Mouse (Mus musculus) gonadal fat pad, adult 2 months (tissue): ENCODE measurements around the gene Ppm1n. TPM values are rescaled to one million over a fixed set of nuclear protein-coding genes. Genes with fewer than 3 reads are reported as not detected.

ENCODE experiments used
- DNase-seq: peaks from one replicate; pipeline ENCODE4 v3.0.0-alpha.2; 2012; ENCODE audit warnings: low read depth
- polyA plus RNA-seq: library from polyadenylated mRNA; depleted of rRNA; stranded (reverse); fragments of >200 nt; gene quantifications from 2 replicates; pipeline ENCODE4 v1.2.3, GENCODE M21; 2012; rRNA removed

Gene Ppm1n
- polyA plus RNA-seq: not detected in 2 replicates

- no peak for DNase-seq
These were observed at the start of gene Ppm1n for GRCm38 (mm10) chr7:19279581-19280114. Gene Ppm1n (minus strand): TSS chr7:19280064.

- no peak for DNase-seq
These were observed 48.6 kb upstream of the Ppm1n start for GRCm38 (mm10) chr7:19328425-19328824.

GRCm38 (mm10) chr7:19327782-19328181 is 47.9 kb upstream of the Ppm1n start:
- no peak for DNase-seq

- DNase-seq: no peak
These were observed 47.3 kb upstream of the Ppm1n start for GRCm38 (mm10) chr7:19327128-19327527.

- no peak for DNase-seq
These were observed 46.5 kb upstream of the Ppm1n start for GRCm38 (mm10) chr7:19326359-19326758.

GRCm38 (mm10) chr7:19325262-19326199 is 45.7 kb upstream of the Ppm1n start:
- DNase-seq: no peak

GRCm38 (mm10) chr7:19324221-19324620 is 44.4 kb upstream of the Ppm1n start:
- no peak for DNase-seq

- DNase-seq: no peak
These were observed 42.6 kb upstream of the Ppm1n start for GRCm38 (mm10) chr7:19322489-19322888.

- DNase-seq: no peak
These were observed 41.6 kb upstream of the Ppm1n start for GRCm38 (mm10) chr7:19321464-19321863.

GRCm38 (mm10) chr7:19320637-19321036 is 40.8 kb upstream of the Ppm1n start:
- DNase-seq: no peak

- DNase-seq: no peak
These were observed 40.0 kb upstream of the Ppm1n start for GRCm38 (mm10) chr7:19319906-19320305.

- DNase-seq: no peak
These were observed 39.6 kb upstream of the Ppm1n start for GRCm38 (mm10) chr7:19319458-19319857.

- DNase-seq: no peak
These were observed 38.8 kb upstream of the Ppm1n start for GRCm38 (mm10) chr7:19318676-19319075.

GRCm38 (mm10) chr7:19318201-19318600 is 38.3 kb upstream of the Ppm1n start:
- DNase-seq: no peak

GRCm38 (mm10) chr7:19316451-19317161 is 36.7 kb upstream of the Ppm1n start:
- DNase-seq: no peak

- DNase-seq: no peak
These were observed 34.2 kb upstream of the Ppm1n start for GRCm38 (mm10) chr7:19314033-19314432.

GRCm38 (mm10) chr7:19311991-19312390 is 32.1 kb upstream of the Ppm1n start:
- DNase-seq: no peak

- no peak for DNase-seq
These were observed 30.2 kb upstream of the Ppm1n start, which contains the start of gene Fosb for GRCm38 (mm10) chr7:19309884-19310641. Gene Fosb (minus strand): TSS chr7:19310051.

- DNase-seq: no peak
These were observed 29.5 kb upstream of the Ppm1n start for GRCm38 (mm10) chr7:19309278-19309883.

GRCm38 (mm10) chr7:19308454-19309277 is 28.8 kb upstream of the Ppm1n start:
- DNase-seq: no peak
